ENCODE assay signal across 9 mouse cellular contexts in the genomic region with DNA sequence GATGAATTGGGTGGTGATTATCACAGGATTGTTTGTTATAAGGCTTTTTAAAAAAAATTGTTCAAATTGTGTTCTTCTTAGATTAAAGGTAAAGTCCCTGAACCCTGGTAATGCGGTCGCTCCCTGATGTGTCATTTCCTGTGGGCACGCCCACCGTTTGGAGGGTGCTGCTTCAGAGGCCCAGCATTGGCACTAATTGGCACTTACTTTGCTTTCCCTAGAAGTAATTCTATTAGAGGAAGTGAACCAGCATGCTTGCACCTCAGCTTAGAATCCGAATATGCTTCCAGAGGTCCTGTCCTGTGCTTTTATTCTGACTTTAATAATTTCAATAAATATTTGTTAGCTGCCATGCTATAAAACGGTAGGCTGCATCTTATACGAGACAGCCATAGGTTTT.
DNase-seq lines count a peak whose midpoint lies in the region; ATAC-seq lines count a peak whose summit lies in the region.
"Had no signal": no experiment of that assay in that cellular context is flagged by ENCODE, and none has a peak within 500 bp of the region (broad histone marks: within the 10 kb centered on the region; RNA-seq: fewer than 3 reads in every experiment).

No protein-coding gene starts in this region.

- no peak overlapping the region for H3K9ac ChIP-seq in forebrain, embryonic 14.5 days (ENCODE audit: low read length)

- H3K36me3 ChIP-seq in forebrain, embryonic 14.5 days (ENCODE audit: control insufficient read depth, insufficient read depth, low read length) = peaks cover 11% of the 10 kb centered on the region
- peaks cover 24% of the 10 kb centered on the region for H3K36me3 ChIP-seq in forebrain, embryonic 10.5 days (replicated peaks)

- DNase-seq in forebrain, embryonic 14.5 days (ENCODE audit: low spot score) = no peak
- no peak for DNase-seq in forebrain, embryonic 10.5 days (ENCODE audit: extremely low spot score, low spot score)
- DNase-seq in thymus, postnatal 0 days (ENCODE audit: low spot score) = peak; percentile 5
- DNase-seq in thymus, postnatal 10 days (ENCODE audit: low spot score in 2 of 2) = no peak
- peak; percentile 38 for DNase-seq in lung, postnatal 25 days (ENCODE audit: low spot score)
- DNase-seq in frontal cortex, postnatal 10 days (ENCODE audit: low spot score in 2 of 2) = no peak
- no peak for DNase-seq in cerebellum, adult 9-10 months
- DNase-seq: right cerebral cortex, postnatal 4 days had no signal

- H3K4me3 ChIP-seq in forebrain, embryonic 14.5 days (ENCODE audit: low read depth, low read length) = no peak overlapping the region
- no peak overlapping the region for H3K4me3 ChIP-seq in forebrain, embryonic 10.5 days

- no peaks in the 10 kb centered on the region for H3K9me3 ChIP-seq in forebrain, embryonic 14.5 days (replicated peaks; ENCODE audit: control insufficient read depth, low read length)
- peaks cover 9% of the 10 kb centered on the region; the same call in 1 of the 2 replicates for H3K9me3 ChIP-seq in forebrain, embryonic 10.5 days

- no peak overlapping the region for H3K4me2 ChIP-seq in forebrain, embryonic 14.5 days (ENCODE audit: low read length)

- 73% methylated on average over 7 of the region's 7 CpGs for WGBS in forebrain, embryonic 14.5 days
- 93% methylated on average over 7 of the region's 7 CpGs for WGBS in forebrain, embryonic 10.5 days

- no peak for ATAC-seq in forebrain, embryonic 14.5 days
- ATAC-seq in erythroblast, adult 5-6 weeks (replicated peaks; ENCODE audit: low FRiP score, poor library complexity, severe bottlenecking) = no peak

- no peaks in the 10 kb centered on the region for H3K27me3 ChIP-seq in forebrain, embryonic 14.5 days (replicated peaks; ENCODE audit: control insufficient read depth, insufficient read depth, low read length)
- no peaks in the 10 kb centered on the region for H3K27me3 ChIP-seq in forebrain, embryonic 10.5 days (ENCODE audit: poor library complexity, severe bottlenecking)

- peak overlapping the region; percentile 39; the same call in 1 of the 2 replicates for H3K27ac ChIP-seq in forebrain, embryonic 14.5 days (ENCODE audit: low read depth, low read length)
- no peak overlapping the region for H3K27ac ChIP-seq in forebrain, embryonic 10.5 days

- H3K4me1 ChIP-seq in forebrain, embryonic 14.5 days (ENCODE audit: control insufficient read depth, insufficient read depth, low read length) = no peaks in the 10 kb centered on the region
- H3K4me1 ChIP-seq in forebrain, embryonic 10.5 days = peaks cover 7% of the 10 kb centered on the region; the same call in 1 of the 2 replicates

Comparison
In these comparisons a context has a peak if more than half of its experiments do, and no peak if none do; other contexts are left out.
1. DNase-seq: peak in thymus, postnatal 0 days (single experiment) and lung, postnatal 25 days (single experiment); none in forebrain, embryonic 14.5 days (single experiment), forebrain, embryonic 10.5 days (single experiment), thymus, postnatal 10 days (0 of 2), frontal cortex, postnatal 10 days (0 of 2) and cerebellum, adult 9-10 months (single experiment).